Mouse (Mus musculus) layer of hippocampus, adult 9-10 months (tissue): ENCODE results near the gene Prl2b1.

Experiments used
- DNase-seq: peaks from one replicate; pipeline ENCODE4 v3.0.0; 2022; ENCODE audit warnings: low spot score

Prl2b1 gene

DNA sequence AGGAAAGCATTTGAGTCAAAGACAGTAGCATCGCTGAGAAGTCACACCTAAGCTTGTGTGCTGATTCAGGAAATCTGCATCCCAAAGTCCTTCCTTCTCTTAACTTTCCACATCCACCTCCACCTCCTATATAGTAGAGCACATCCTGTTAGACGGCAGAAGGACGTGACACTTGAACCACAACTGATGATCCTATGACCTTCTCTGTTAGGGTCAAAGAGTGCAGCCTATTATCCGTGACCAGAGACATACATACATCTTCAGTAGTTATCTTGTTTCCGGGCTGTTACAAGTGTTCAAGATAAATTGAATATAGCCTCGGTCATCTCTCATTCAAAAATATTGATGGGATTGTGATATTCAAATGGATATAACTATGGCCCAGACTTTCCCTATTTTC is at the start of gene Prl2b1:
Prl2b1 (minus strand) TSS at position 101 of the 400 bp plus-strand sequence.
- DNase-seq: no peak

DNA sequence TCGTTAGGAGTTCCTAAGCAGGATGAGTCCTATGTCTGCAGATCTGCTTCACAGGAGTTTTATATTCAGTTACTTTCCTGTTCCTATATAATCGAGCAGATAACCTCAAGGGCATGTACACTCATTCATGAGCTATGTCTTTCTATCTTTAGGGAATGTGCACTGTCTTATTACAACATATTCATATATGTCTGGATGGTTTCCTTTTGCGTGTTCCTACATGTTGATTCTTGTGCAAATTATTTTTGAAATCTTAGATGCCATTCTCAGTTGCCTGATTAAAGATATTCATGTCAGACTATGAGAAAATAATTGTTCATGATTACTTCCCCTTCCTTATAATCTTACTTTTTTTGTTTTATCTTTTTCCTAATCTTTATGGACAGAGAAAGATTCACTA is 47.9 kb upstream of the Prl2b1 start, which contains the start of gene Prl8a6:
Prl8a6 (minus strand) TSS at position 101 of the 400 bp plus-strand sequence.
- no peak for DNase-seq

DNA sequence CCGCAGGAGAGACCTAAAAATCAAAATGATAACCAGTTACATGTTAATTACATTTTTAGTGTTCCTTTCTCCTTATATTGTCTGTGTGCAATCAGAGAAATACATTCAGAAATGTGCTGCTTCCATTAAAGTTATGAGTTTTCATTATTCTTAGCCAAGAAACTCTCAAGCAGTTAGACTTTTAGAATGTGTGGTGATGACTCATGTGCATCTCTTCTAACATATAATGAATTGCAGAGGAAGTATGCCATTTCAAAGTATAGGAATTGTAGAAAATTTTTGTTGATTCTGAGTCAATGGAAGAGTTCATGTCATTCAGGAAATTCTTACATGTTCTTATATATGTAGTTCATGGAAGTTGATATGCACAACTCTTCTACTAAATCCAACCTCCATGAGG is 42.5 kb upstream of the Prl2b1 start:
- DNase-seq: no peak

DNA sequence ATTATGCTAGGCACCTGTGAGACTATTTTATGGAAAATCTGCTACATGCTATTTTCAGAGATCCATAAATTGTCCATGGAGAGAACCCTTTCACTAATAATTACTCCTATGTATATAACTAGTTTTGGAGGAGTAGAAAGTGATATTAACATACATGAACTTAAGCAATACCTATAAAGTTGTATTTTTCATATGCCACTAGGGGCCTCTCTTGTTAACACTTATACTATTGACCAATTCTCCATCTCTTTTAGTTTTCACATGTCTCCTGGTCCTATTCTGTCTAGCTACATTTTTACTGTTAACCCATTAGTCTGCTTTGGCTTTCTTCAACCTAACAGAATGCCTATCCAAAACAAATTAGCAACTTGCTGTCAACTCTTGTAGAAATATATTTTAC is 23.0 kb upstream of the Prl2b1 start:
- DNase-seq: no peak

DNA sequence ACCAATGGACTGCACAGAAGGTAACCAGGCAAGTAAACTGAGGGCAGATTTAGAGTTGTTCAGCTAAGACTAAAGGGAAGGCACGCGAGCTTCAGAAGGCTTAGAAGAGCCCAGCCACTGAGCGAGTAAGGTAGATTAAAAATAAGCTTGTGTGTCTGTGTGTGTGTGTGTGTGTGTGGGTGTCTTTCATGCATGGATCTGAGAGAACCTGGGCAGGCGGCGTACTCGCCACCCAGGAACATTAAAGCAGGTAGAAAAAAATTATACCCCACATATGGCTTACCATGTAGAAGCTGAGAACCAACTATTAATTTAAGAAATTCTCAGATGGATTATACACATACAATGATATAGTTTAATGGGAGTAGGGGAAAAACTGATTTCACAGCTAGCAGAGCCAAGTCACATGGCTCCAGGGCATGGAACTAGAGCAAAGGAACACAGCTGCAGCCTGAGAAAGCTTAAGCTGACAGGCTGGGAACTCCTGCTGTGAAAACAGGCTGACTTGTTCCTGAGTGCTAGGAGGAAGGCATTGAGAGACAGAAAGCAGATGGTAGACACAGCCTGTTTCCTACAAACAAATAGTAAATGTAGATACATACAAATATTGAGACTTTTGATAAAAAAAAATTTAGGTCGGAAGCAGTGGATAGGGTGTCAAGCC is 8.5 kb upstream of the Prl2b1 start:
- DNase-seq: no peak

DNA sequence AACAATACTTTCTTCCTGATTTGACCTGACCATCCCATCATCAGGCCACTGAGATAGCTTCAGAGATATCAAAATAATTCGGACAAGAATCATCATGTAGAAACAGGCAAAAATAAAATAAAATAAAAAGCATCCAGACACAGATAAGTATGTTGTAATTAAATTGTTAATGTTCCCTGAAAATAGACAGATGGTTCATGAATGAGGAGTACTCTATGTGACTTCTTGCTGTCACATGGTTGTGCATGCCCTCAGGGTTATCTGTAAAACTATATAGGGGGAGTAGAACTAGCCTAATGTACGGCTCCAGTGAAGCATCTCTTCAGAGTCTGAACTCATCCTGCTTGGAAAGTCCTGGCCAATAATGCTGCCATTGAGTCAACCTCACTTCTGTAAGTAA is 45.3 kb downstream of the Prl2b1 start, which contains the start of gene Prl8a2:
Prl8a2 (plus strand) TSS at position 301 of the 400 bp plus-strand sequence.
- no peak for DNase-seq

DNA sequence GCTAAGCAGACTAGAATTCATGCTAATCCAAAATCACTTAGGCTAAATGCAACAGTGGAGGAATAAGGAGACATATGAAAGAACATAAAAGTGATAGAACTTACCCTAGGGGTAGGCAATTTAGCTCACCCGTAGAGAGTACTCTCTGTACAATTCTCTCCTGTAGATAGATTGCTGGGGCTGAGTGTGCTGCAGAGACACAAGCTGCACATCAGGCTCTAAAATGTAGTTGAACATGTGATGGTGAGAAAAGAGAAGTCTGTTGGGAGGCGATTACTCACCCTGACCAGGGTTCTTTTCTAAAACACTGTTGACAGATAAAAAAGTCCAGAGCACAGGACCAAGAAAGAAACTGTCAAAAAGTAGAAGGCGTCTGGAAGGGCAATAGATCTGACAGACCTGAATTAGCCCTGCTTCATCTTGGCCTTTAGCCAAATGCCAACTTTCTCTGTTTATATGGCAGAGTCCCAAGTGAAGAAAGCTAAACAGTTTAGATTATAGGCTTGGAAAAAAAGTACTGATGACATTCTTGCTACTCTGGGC is 47.8 kb downstream of the Prl2b1 start:
- no peak for DNase-seq

DNA sequence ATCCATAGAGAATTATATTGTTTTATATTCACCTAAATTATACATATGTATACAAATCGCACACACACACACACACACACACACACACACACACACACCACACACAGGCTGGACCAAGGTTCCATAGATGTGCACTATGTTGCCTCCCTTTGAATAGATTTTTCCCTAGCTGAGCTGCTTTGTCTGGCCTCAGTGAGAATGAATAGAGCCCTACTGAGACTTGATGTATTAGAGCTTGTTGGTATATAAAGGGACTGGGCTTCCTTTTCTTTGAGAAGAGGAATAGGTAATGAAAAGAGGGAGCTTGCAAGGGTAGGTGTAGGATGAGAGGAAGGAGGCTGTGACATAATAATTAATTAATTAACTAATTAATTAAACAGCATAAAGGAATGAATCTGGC is 55.7 kb downstream of the Prl2b1 start:
- DNase-seq: no peak
